Mouse (Mus musculus): ENCODE results near the gene Rcsd1. TPM values are rescaled to one million over a fixed set of nuclear protein-coding genes. Genes with fewer than 3 reads are reported as not detected.

The Rcsd1 gene
- polyA plus RNA-seq, 1 experiment: 15.6 TPM

DNA sequence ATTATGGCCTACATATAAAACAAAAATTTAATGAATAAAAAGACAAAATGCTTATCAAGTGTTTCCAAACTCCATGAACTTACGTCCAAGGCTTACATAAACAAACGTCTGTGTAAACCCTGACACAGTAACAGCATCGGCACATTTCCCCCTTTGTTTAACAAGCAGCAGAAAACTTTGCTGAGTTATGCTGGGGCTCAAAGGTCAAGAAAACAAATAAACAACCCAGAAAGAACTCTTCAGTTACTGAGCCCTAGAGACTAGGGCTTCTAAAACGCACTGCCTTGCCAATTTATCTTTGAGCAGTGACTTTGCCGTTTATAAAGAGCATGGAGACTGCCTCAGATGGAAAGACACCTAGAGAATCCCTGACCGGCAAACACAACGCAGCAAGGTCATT, 92.9 kb downstream of the Rcsd1 start:
- peak; percentile 77 for DNase-seq
- Histone ChIP-seq H3K36me3 (ENCODE audit: control insufficient read depth, insufficient read depth, low read length) (no peaks in the 10 kb centered on the region), H3K27me3 (replicated peaks; ENCODE audit: control insufficient read depth, insufficient read depth, low read length) (no peaks in the 10 kb centered on the region), H3K27ac (ENCODE audit: insufficient read depth, low read depth, low read length) (peak overlapping the region; percentile 95), H3K4me1 (ENCODE audit: control insufficient read depth, insufficient read depth, low read length) (peaks cover 22% of the 10 kb centered on the region), H3K4me3 (ENCODE audit: insufficient read depth, low read depth, low read length) (no peak overlapping the region)
- no peak for TF ChIP-seq CTCF (conservative IDR thresholded peaks at IDR 0.05; ENCODE audit: insufficient read depth, insufficient read length, low read depth, low read length)
- TF ChIP-seq POLR2A (IDR thresholded peaks at IDR 0.05; ENCODE audit: low read depth, low read length): no peak
- 20% methylated on average over 7 of the region's 7 CpGs for WGBS

DNA sequence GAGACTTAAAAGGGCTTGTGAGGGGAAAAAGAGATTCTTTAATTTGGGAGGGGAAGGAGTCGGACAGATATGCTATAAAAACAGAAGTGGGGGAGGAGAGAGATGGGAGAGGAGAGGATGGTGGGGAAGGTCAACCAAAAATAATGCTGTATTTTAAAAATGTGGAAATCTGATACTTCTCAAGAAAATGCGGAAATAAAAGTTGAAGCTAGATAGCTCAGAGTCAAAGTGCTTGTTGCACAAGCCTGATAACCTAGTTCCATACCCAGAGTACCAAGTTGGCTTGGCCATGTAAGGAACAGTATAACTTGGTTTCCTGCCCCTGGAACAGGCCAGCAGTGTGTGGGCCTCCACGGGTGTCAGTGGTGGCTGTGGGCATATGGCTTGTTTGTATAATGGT, 94.8 kb downstream of the Rcsd1 start:
- no peak for DNase-seq
- H3K4me3 ChIP-seq (ENCODE audit: insufficient read depth, low read depth, low read length): no peak overlapping the region
- H3K27ac ChIP-seq (ENCODE audit: insufficient read depth, low read depth, low read length): no peak overlapping the region
- TF ChIP-seq POLR2A (IDR thresholded peaks at IDR 0.05; ENCODE audit: low read depth, low read length) (no peak), CTCF (conservative IDR thresholded peaks at IDR 0.05; ENCODE audit: insufficient read depth, insufficient read length, low read depth, low read length) (no peak)
- H3K27me3 ChIP-seq (replicated peaks; ENCODE audit: control insufficient read depth, insufficient read depth, low read length): no peaks in the 10 kb centered on the region
- peaks cover 22% of the 10 kb centered on the region for H3K4me1 ChIP-seq (ENCODE audit: control insufficient read depth, insufficient read depth, low read length)
- no peaks in the 10 kb centered on the region for H3K36me3 ChIP-seq (ENCODE audit: control insufficient read depth, insufficient read depth, low read length)
- WGBS: 95% methylated on average over 3 of the region's 3 CpGs

DNA sequence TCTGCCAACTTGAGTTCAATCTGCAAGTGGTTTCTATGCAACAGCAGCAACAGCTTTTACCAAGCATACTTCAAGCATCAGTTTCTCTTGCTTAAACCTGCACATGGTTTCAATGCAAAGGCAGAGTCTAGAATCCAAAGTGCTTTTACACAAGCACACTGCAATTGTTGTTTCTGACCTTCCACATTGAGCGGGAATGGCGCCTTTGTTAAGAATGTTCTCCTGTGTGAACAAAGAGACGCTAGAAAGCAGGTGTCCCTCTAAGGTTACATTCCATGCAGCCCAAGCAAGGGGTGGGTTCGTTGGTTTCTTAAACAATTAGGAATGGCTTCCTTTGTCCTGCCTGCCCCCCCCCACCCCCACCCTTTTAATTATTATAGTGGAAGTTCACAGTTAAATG, 95.6 kb downstream of the Rcsd1 start:
- Histone ChIP-seq H3K4me1 (ENCODE audit: control insufficient read depth, insufficient read depth, low read length) (peaks cover 24% of the 10 kb centered on the region), H3K27me3 (replicated peaks; ENCODE audit: control insufficient read depth, insufficient read depth, low read length) (no peaks in the 10 kb centered on the region), H3K27ac (ENCODE audit: insufficient read depth, low read depth, low read length) (no peak overlapping the region), H3K36me3 (ENCODE audit: control insufficient read depth, insufficient read depth, low read length) (no peaks in the 10 kb centered on the region), H3K4me3 (ENCODE audit: insufficient read depth, low read depth, low read length) (no peak overlapping the region)
- WGBS: 74% methylated on average over 4 of the region's 4 CpGs
- TF ChIP-seq POLR2A (IDR thresholded peaks at IDR 0.05; ENCODE audit: low read depth, low read length) (no peak), CTCF (conservative IDR thresholded peaks at IDR 0.05; ENCODE audit: insufficient read depth, insufficient read length, low read depth, low read length) (no peak)
- no peak for DNase-seq

DNA sequence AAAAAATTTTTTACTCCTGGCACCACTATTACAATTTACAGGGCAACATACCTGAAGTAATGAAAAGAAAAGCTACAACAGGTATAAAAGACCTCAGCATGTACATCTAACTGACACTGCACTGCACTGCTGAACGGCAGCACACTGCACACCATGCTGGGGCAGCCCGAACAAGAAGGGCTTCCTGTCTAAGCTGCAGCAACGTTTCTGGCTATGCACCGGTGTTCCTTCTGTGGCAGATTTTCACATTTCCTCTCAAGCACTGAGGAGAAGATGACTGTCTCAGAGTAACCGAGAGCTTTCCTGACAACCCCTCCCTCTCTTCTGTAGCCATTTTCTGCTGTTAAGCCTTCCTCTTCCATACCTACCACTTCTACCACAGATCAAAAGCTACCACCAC, 96.8 kb downstream of the Rcsd1 start:
- TF ChIP-seq CTCF (conservative IDR thresholded peaks at IDR 0.05; ENCODE audit: insufficient read depth, insufficient read length, low read depth, low read length) (no peak), POLR2A (IDR thresholded peaks at IDR 0.05; ENCODE audit: low read depth, low read length) (no peak)
- no peaks in the 10 kb centered on the region for H3K27me3 ChIP-seq (replicated peaks; ENCODE audit: control insufficient read depth, insufficient read depth, low read length)
- H3K4me1 ChIP-seq (ENCODE audit: control insufficient read depth, insufficient read depth, low read length): peaks cover 16% of the 10 kb centered on the region
- H3K36me3 ChIP-seq (ENCODE audit: control insufficient read depth, insufficient read depth, low read length): no peaks in the 10 kb centered on the region
- WGBS: 60% methylated on average over 5 of the region's 5 CpGs
- no peak for DNase-seq
- no peak overlapping the region for H3K27ac ChIP-seq (ENCODE audit: insufficient read depth, low read depth, low read length)
- no peak overlapping the region for H3K4me3 ChIP-seq (ENCODE audit: insufficient read depth, low read depth, low read length)

DNA sequence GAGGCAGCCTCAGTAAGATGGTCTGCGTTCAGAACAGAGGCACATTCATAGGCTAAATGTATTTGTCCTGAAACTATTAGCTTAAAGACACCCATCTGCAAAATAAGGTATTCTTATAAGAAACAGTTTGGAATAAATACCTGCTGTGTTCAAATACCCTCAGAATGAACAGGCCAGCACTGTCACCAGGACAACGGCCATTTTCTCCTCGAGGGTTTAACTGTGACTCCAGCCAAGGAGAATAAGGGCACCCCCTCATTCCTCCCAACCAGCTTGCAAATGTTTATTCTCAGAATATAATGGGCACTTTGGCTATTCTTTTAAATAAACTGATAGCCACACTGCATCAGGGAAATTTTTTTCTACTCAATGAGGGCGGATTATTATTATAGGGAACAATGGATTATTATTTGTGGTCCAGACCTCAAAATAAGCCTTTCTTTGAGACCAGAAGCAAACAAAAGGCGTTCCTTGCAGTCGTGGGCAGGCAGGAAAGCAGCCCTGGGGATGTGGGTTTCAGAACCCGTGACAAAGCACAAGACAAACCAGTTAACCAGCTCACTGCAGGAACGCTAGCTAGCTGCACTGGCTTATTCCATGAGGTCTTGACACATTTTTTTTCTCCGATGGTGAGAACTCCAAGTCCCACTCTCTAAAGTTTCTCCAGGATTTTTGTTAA, 99.1 kb downstream of the Rcsd1 start:
- DNase-seq: no peak
- no peak overlapping the region for H3K27ac ChIP-seq (ENCODE audit: insufficient read depth, low read depth, low read length)
- peaks cover 3% of the 10 kb centered on the region; the same call in 1 of the 2 replicates for H3K4me1 ChIP-seq (ENCODE audit: control insufficient read depth, insufficient read depth, low read length)
- TF ChIP-seq CTCF (conservative IDR thresholded peaks at IDR 0.05; ENCODE audit: insufficient read depth, insufficient read length, low read depth, low read length): no peak
- TF ChIP-seq POLR2A (IDR thresholded peaks at IDR 0.05; ENCODE audit: low read depth, low read length): no peak
- no peaks in the 10 kb centered on the region for H3K36me3 ChIP-seq (ENCODE audit: control insufficient read depth, insufficient read depth, low read length)
- H3K4me3 ChIP-seq (ENCODE audit: insufficient read depth, low read depth, low read length): no peak overlapping the region
- no peaks in the 10 kb centered on the region for H3K27me3 ChIP-seq (replicated peaks; ENCODE audit: control insufficient read depth, insufficient read depth, low read length)
- 73% methylated on average over 9 of the region's 9 CpGs for WGBS

DNA sequence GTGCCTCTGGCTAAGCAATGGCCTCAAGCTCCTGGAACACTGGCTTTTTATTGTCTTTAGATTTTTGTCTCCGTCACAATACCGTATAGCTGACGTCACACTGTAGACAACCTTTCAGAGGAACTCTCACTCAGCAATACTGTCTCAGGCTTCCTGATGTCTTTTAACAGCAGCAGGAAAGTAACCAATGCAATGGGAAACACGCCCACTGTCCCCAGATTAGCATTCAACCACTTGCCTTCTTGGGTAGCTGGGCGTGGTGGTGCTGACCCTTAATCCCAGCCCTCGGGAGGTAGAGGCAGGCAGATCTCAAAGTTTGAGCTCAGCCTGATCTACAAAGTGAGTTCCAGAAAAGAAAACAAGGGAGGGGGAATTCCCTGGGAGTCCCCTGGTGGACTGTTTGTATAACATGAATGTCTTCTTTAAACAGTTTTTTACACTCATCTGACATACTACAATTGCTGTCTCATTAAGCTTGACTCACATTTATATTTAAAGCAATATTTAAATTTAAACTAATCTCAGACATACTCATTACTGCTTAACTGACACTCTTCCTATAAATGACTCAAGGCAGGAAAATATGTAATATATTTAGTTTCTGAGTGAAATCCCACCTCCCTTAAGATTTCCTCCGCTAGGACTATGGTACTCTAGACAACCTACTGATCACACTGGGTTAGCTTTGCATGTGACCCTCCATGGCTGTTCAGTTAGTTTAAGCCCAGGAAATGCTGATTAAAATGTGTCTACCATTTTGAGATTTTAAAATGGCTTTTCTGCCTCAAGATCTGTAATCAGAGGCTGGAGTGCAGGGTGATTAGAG, 99.8 kb downstream of the Rcsd1 start:
- 64% methylated on average over 7 of the region's 7 CpGs for whole genome bisulfite sequencing

DNA sequence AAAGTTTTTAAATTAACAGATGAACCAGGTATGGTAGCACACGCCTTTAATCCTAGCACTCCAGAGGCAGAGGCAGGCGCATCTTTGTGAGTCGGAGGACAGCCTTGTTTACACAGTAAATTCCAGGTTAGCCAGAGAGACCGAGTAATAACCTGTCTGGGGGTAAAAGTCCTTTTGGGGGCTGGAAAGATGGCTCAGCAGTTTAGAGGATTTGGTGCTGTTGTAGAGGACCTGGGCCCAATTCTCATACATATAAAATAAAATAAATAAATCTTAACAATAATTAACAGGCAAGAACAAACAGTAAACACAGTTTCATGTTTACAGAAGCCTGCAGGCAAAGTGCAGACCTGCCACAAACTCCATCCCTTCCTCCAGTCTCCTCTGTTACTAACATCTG, 100.7 kb downstream of the Rcsd1 start:
- Histone ChIP-seq H3K36me3 (ENCODE audit: control insufficient read depth, insufficient read depth, low read length) (no peaks in the 10 kb centered on the region), H3K4me1 (ENCODE audit: control insufficient read depth, insufficient read depth, low read length) (peaks cover 3% of the 10 kb centered on the region; the same call in 1 of the 2 replicates), H3K27me3 (replicated peaks; ENCODE audit: control insufficient read depth, insufficient read depth, low read length) (no peaks in the 10 kb centered on the region), H3K4me3 (ENCODE audit: insufficient read depth, low read depth, low read length) (no peak overlapping the region), H3K27ac (ENCODE audit: insufficient read depth, low read depth, low read length) (no peak overlapping the region)
- TF ChIP-seq POLR2A (IDR thresholded peaks at IDR 0.05; ENCODE audit: low read depth, low read length) (no peak), CTCF (conservative IDR thresholded peaks at IDR 0.05; ENCODE audit: insufficient read depth, insufficient read length, low read depth, low read length) (no peak)
- DNase-seq: no peak
- WGBS: 70% methylated on average over 4 of the region's 4 CpGs

More for the DNA sequence above, 99.8 kb downstream of the Rcsd1 start:
- peaks cover 3% of the 10 kb centered on the region; the same call in 1 of the 2 replicates for H3K4me1 ChIP-seq (ENCODE audit: control insufficient read depth, insufficient read depth, low read length)
- no peak overlapping the region for H3K27ac ChIP-seq (ENCODE audit: insufficient read depth, low read depth, low read length)
- H3K36me3 ChIP-seq (ENCODE audit: control insufficient read depth, insufficient read depth, low read length): no peaks in the 10 kb centered on the region
- H3K27me3 ChIP-seq (replicated peaks; ENCODE audit: control insufficient read depth, insufficient read depth, low read length): no peaks in the 10 kb centered on the region
- TF ChIP-seq CTCF (conservative IDR thresholded peaks at IDR 0.05; ENCODE audit: insufficient read depth, insufficient read length, low read depth, low read length) (no peak), POLR2A (IDR thresholded peaks at IDR 0.05; ENCODE audit: low read depth, low read length) (no peak)
- no peak overlapping the region for H3K4me3 ChIP-seq (ENCODE audit: insufficient read depth, low read depth, low read length)
- DNase-seq: no peak
